Mouse (Mus musculus): ENCODE data around the gene Aldh18a1. TPM values are rescaled to one million over a fixed set of nuclear protein-coding genes. Genes with fewer than 3 reads are reported as not detected.
"Not testable (repeated sequence)": the region's sequence is repeated elsewhere in the genome, so short reads cannot be mapped to it uniquely, and the experiment has no call there.

Aldh18a1 gene
- polyA plus RNA-seq, 1 experiment from 2014 or later, result 62.7 TPM

DNA sequence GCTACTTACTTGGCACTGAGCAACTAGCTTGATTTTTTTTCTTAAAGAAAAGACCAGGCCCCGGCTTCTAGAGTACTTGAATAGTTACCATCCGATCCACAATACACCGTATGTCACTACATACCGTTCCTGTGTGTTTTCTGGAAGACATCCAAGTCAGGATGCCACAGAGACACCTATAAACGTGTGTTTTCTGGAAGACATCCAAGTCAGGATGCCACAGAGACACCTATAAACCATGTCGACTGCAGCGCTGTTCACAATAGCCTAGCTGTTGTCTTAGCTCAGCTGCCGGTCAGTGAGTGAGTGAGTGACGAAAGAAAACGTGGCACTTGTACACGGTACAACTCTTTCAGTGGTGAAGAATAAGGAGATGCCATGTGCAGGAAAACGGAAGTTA is 37.7 kb upstream of the Aldh18a1 start:
- H3K4me3 ChIP-seq (ENCODE audit: low read depth, low read length), result no peak overlapping the region
- 80% methylated on average over 12 of the region's 12 CpGs for WGBS
- no peak for ATAC-seq (ENCODE audit: low FRiP score)
- no peaks in the 10 kb centered on the region for H3K27me3 ChIP-seq (ENCODE audit: control insufficient read depth, insufficient read depth, low read length)
- no peak overlapping the region for H3K4me2 ChIP-seq (replicated peaks; ENCODE audit: low read depth, low read length)
- H3K9ac ChIP-seq (ENCODE audit: low read depth, low read length), result no peak overlapping the region
- H3K9me3 ChIP-seq (ENCODE audit: control insufficient read depth, low read length), result no peaks in the 10 kb centered on the region
- no peak for DNase-seq (ENCODE audit: low spot score)
- H3K4me1 ChIP-seq (replicated peaks; ENCODE audit: control insufficient read depth, insufficient read depth, low read length), result no peaks in the 10 kb centered on the region
- H3K36me3 ChIP-seq (ENCODE audit: control insufficient read depth, insufficient read depth, low read length), result no peaks in the 10 kb centered on the region
- no peak overlapping the region for H3K27ac ChIP-seq (ENCODE audit: low read depth, low read length)

DNA sequence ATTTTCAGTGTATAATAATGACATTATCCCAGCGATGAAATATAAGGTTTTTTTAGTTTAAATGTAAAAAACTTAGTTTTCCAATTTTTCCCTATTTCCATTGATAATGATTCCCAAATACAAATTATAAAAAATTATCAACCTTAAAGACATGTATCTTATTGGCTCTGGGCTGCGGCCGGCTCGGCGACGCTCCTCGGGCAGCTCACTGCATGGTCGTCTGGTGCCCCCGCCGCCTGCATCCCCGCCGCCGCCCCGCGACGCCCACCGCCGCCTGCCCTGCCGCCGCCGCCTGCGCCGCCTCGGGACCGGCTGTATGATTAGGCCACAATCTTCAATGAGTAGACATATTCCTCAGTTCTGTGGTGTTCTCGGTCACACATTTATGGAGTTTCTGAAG is 33.4 kb upstream of the Aldh18a1 start:
- ATAC-seq (ENCODE audit: low FRiP score); H3K4me1 ChIP-seq (replicated peaks; ENCODE audit: control insufficient read depth, insufficient read depth, low read length); H3K27me3 ChIP-seq (ENCODE audit: control insufficient read depth, insufficient read depth, low read length); H3K36me3 ChIP-seq (ENCODE audit: control insufficient read depth, insufficient read depth, low read length); H3K4me2 ChIP-seq (replicated peaks; ENCODE audit: low read depth, low read length); H3K27ac ChIP-seq (ENCODE audit: low read depth, low read length); H3K9ac ChIP-seq (ENCODE audit: low read depth, low read length); H3K4me3 ChIP-seq (ENCODE audit: low read depth, low read length); DNase-seq (ENCODE audit: low spot score); H3K9me3 ChIP-seq (ENCODE audit: control insufficient read depth, low read length): not testable (repeated sequence)
- 54% methylated on average over 7 of the region's 26 CpGs for WGBS

DNA sequence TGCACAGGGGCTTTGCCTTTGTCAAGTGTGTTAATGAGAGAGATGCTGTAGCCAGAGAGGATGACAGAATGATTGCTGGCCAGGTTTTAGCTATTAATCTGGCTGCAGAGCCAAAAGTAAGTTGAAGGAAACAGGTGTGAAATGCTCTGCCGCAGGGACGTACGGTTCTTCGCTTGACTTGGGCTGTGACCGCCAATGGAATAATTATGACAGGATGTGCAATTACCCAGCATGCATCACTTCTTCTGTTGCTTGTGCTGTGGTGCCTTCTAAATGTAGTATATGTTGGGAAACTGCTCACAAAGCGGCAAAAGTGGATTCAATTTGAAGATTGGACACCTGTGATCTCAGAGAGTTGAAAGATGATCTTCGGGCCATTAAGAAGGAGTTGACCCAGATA is 27.8 kb upstream of the Aldh18a1 start:
- H3K27ac ChIP-seq (ENCODE audit: low read depth, low read length), result no peak overlapping the region
- no peaks in the 10 kb centered on the region for H3K27me3 ChIP-seq (ENCODE audit: control insufficient read depth, insufficient read depth, low read length)
- no peak overlapping the region for H3K4me3 ChIP-seq (ENCODE audit: low read depth, low read length)
- H3K4me1 ChIP-seq (replicated peaks; ENCODE audit: control insufficient read depth, insufficient read depth, low read length), result peaks cover 4% of the 10 kb centered on the region
- WGBS, result 95% methylated on average over 7 of the region's 7 CpGs
- H3K9ac ChIP-seq (ENCODE audit: low read depth, low read length), result no peak overlapping the region
- H3K36me3 ChIP-seq (ENCODE audit: control insufficient read depth, insufficient read depth, low read length), result no peaks in the 10 kb centered on the region
- ATAC-seq (ENCODE audit: low FRiP score) (no peak), DNase-seq (ENCODE audit: low spot score) (no peak)
- H3K4me2 ChIP-seq (replicated peaks; ENCODE audit: low read depth, low read length), result no peak overlapping the region
- no peaks in the 10 kb centered on the region for H3K9me3 ChIP-seq (ENCODE audit: control insufficient read depth, low read length)

DNA sequence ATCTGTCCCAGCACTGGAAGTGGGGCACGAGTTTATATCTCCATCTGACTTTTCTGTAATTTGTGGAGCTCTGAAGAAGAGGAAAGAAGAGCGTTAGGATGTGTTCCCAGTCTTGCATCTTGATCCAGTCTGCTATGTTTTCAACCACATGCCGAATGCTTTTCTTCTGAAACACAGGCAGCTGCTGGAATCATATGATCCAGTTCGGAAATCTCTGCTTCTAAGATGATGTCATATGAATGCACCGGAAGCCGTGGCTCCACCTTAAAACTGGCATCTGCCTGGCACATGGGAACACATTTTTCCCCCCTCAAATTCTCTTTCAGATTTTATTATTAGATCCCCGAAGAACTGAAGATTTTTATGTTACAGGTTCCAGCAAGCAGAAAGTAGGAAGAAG is 26.5 kb upstream of the Aldh18a1 start:
- peaks cover 4% of the 10 kb centered on the region for H3K4me1 ChIP-seq (replicated peaks; ENCODE audit: control insufficient read depth, insufficient read depth, low read length)
- H3K9ac ChIP-seq (ENCODE audit: low read depth, low read length), result no peak overlapping the region
- ATAC-seq (ENCODE audit: low FRiP score) (no peak), DNase-seq (ENCODE audit: low spot score) (no peak)
- no peaks in the 10 kb centered on the region for H3K27me3 ChIP-seq (ENCODE audit: control insufficient read depth, insufficient read depth, low read length)
- H3K36me3 ChIP-seq (ENCODE audit: control insufficient read depth, insufficient read depth, low read length), result no peaks in the 10 kb centered on the region
- H3K4me2 ChIP-seq (replicated peaks; ENCODE audit: low read depth, low read length), result no peak overlapping the region
- no peaks in the 10 kb centered on the region for H3K9me3 ChIP-seq (ENCODE audit: control insufficient read depth, low read length)
- no peak overlapping the region for H3K4me3 ChIP-seq (ENCODE audit: low read depth, low read length)
- WGBS, result 87% methylated on average over 7 of the region's 7 CpGs
- H3K27ac ChIP-seq (ENCODE audit: low read depth, low read length), result no peak overlapping the region

DNA sequence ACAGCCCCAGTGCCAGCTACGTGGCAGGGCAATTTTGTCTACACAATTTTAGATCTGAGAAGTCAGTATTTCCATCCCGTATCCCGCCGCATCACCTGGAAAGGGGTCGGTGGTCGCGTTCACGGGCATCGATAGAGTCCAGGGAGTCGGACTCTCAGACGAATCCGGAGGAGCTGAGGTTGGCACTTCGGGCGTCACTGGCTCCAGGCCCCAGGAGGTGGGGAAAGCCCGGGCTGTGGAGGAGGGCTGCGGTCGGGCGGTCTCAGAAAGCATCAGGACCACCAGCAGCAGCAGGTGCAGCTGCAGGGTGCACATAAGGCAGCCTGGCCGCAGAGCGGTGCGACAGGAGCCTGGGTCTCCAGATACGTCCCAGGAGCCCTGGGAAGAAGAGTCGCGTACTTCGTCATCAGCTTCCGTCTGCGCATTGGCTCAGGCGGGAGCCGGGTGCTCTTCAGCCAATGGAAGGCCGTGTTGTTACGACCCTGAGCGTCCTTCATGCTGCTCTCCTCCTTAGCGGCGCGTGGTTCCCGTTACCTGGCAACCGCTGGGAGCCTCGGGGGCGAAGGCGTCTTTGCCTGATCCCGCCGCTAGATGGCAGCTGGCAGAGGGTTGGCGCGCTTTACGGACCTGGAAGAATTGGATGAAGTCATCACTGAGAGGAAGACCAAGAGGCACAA is 23.7 kb upstream of the Aldh18a1 start, which contains the start of the genes Tctn3 and Entpd1:
Gene Tctn3 (minus strand): TSS at position 404 of the 677 bp plus-strand sequence.
Gene Entpd1 (plus strand): TSS at position 537 of the 677 bp plus-strand sequence.
- H3K27me3 ChIP-seq (ENCODE audit: control insufficient read depth, insufficient read depth, low read length), result no peaks in the 10 kb centered on the region
- 0% methylated on average over 45 of the region's 45 CpGs for WGBS
- H3K4me2 ChIP-seq (replicated peaks; ENCODE audit: low read depth, low read length), result peak within 1 kb of the TSS; percentile 70
- H3K27ac ChIP-seq (ENCODE audit: low read depth, low read length), result no peak within 1 kb of the TSS
- H3K9me3 ChIP-seq (ENCODE audit: control insufficient read depth, low read length), result no peaks in the 10 kb centered on the region
- peak; percentile 100 for ATAC-seq (ENCODE audit: low FRiP score)
- peak; percentile 98 for DNase-seq (ENCODE audit: low spot score)
- peak within 1 kb of the TSS; percentile 75 for H3K4me3 ChIP-seq (ENCODE audit: low read depth, low read length)
- 0 out of 2 replicates have a peak, but pooled peaks cover 2% of the 10 kb centered on the region for H3K36me3 ChIP-seq (ENCODE audit: control insufficient read depth, insufficient read depth, low read length)
- peak within 1 kb of the TSS; percentile 66 for H3K9ac ChIP-seq (ENCODE audit: low read depth, low read length)
- H3K4me1 ChIP-seq (replicated peaks; ENCODE audit: control insufficient read depth, insufficient read depth, low read length), result peaks cover 4% of the 10 kb centered on the region

DNA sequence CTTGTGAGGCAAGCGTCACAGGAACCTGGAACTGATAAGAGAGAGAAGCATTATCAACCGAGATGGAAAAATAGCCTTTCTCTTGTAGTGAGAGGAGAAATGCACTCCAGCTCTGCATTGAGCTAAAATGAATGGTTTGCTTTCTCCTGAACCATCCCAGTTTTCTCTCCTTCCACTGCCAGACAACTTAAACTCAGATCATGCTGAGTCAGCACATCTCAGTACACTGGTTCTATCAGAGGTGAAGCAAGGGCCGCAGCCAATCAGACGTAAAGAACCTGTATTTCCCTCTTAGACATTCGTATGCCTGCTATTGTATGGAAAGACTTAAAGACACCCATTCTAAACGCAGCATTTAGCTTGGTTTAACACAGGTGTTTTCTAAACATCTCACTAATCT is 19.4 kb upstream of the Aldh18a1 start:
- no peak for ATAC-seq (ENCODE audit: low FRiP score)
- Histone ChIP-seq H3K4me1 (replicated peaks; ENCODE audit: control insufficient read depth, insufficient read depth, low read length) (peaks cover 4% of the 10 kb centered on the region), H3K27me3 (ENCODE audit: control insufficient read depth, insufficient read depth, low read length) (no peaks in the 10 kb centered on the region), H3K9ac (ENCODE audit: low read depth, low read length) (no peak overlapping the region), H3K9me3 (ENCODE audit: control insufficient read depth, low read length) (no peaks in the 10 kb centered on the region), H3K4me2 (replicated peaks; ENCODE audit: low read depth, low read length) (no peak overlapping the region), H3K36me3 (ENCODE audit: control insufficient read depth, insufficient read depth, low read length) (0 out of 2 replicates have a peak, but pooled peaks cover 2% of the 10 kb centered on the region), H3K4me3 (ENCODE audit: low read depth, low read length) (no peak overlapping the region), H3K27ac (ENCODE audit: low read depth, low read length) (no peak overlapping the region)
- WGBS, result 92% methylated on average over 6 of the region's 6 CpGs
- no peak for DNase-seq (ENCODE audit: low spot score)

DNA sequence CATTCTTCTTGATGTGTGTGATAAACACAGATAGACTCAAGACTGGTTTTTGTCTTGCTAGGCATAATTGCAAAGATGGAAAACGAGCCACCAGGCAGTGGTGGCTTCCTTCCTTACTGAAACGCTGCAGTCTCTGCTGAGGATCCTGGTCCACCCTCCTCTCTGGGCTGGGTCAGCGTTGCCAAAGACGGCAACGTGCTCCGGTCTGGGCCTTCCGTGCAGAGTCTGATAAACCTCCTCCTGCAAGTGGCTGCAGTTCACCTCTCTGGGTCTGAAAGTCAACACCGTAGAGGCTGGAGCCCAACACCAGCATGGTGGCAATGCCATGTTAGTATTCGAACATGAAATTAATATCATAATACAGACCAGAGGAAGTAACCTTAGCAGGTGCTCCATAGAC is 16.9 kb upstream of the Aldh18a1 start:
- H3K36me3 ChIP-seq (ENCODE audit: control insufficient read depth, insufficient read depth, low read length), result 0 out of 2 replicates have a peak, but pooled peaks cover 2% of the 10 kb centered on the region
- no peaks in the 10 kb centered on the region for H3K27me3 ChIP-seq (ENCODE audit: control insufficient read depth, insufficient read depth, low read length)
- 95% methylated on average over 9 of the region's 9 CpGs for WGBS
- no peak overlapping the region for H3K4me3 ChIP-seq (ENCODE audit: low read depth, low read length)
- ATAC-seq (ENCODE audit: low FRiP score) (no peak), DNase-seq (ENCODE audit: low spot score) (no peak)
- no peaks in the 10 kb centered on the region for H3K4me1 ChIP-seq (replicated peaks; ENCODE audit: control insufficient read depth, insufficient read depth, low read length)
- no peaks in the 10 kb centered on the region for H3K9me3 ChIP-seq (ENCODE audit: control insufficient read depth, low read length)
- H3K27ac ChIP-seq (ENCODE audit: low read depth, low read length), result no peak overlapping the region
- no peak overlapping the region for H3K4me2 ChIP-seq (replicated peaks; ENCODE audit: low read depth, low read length)
- H3K9ac ChIP-seq (ENCODE audit: low read depth, low read length), result no peak overlapping the region

DNA sequence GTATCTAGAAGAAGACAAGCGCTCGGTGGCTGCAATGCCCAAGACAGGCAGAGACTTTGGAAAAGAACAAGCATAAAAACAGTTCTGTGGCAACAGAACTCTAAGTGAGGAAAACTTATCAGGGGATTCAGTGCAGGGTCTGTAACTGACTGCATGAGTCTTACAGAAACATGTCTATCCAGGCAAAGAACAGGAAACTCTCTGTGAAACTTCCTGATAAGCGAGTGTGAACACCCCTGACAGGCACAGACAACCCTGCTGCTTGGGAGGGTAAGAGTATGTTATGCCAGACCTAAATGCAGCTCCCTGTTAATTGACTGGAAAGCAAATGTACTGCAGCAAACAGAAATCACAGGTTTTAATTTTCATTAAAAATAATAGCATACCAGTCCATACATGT is 13.6 kb upstream of the Aldh18a1 start:
- H3K27ac ChIP-seq (ENCODE audit: low read depth, low read length), result no peak overlapping the region
- ATAC-seq (ENCODE audit: low FRiP score) (no peak), DNase-seq (ENCODE audit: low spot score) (no peak)
- no peaks in the 10 kb centered on the region for H3K4me1 ChIP-seq (replicated peaks; ENCODE audit: control insufficient read depth, insufficient read depth, low read length)
- H3K27me3 ChIP-seq (ENCODE audit: control insufficient read depth, insufficient read depth, low read length), result no peaks in the 10 kb centered on the region
- 91% methylated on average over 3 of the region's 3 CpGs for WGBS
- no peak overlapping the region for H3K9ac ChIP-seq (ENCODE audit: low read depth, low read length)
- H3K4me2 ChIP-seq (replicated peaks; ENCODE audit: low read depth, low read length), result no peak overlapping the region
- H3K4me3 ChIP-seq (ENCODE audit: low read depth, low read length), result no peak overlapping the region
- no peaks in the 10 kb centered on the region for H3K36me3 ChIP-seq (ENCODE audit: control insufficient read depth, insufficient read depth, low read length)
- H3K9me3 ChIP-seq (ENCODE audit: control insufficient read depth, low read length), result no peaks in the 10 kb centered on the region

DNA sequence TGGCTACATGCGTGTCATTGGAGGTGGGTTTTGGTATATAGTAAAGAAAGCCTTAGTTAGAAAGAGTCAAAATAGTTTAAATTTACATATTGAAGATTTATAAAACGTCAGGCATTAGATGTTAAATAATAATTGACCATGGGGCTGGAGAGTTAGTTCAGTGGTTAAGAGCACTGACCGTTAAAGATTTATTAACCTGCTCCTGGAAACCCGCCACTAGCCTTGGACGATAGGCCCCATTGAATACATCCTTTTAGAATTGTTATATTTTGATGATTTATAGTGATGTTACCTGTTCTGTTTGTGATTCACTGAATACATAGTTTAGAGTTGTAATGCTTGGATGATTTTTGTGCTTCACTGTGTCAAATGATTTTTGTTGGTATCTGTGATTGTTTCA is 12.6 kb upstream of the Aldh18a1 start:
- not testable (repeated sequence) for H3K27ac ChIP-seq (ENCODE audit: low read depth, low read length); H3K4me3 ChIP-seq (ENCODE audit: low read depth, low read length); H3K9me3 ChIP-seq (ENCODE audit: control insufficient read depth, low read length); ATAC-seq (ENCODE audit: low FRiP score); H3K4me1 ChIP-seq (replicated peaks; ENCODE audit: control insufficient read depth, insufficient read depth, low read length); H3K27me3 ChIP-seq (ENCODE audit: control insufficient read depth, insufficient read depth, low read length); H3K4me2 ChIP-seq (replicated peaks; ENCODE audit: low read depth, low read length); DNase-seq (ENCODE audit: low spot score); H3K36me3 ChIP-seq (ENCODE audit: control insufficient read depth, insufficient read depth, low read length); H3K9ac ChIP-seq (ENCODE audit: low read depth, low read length)
- WGBS, result 95% methylated on average over 5 of the region's 5 CpGs
